Mouse (Mus musculus): ENCODE results near the gene 1700025G04Rik. TPM values are rescaled to one million over a fixed set of nuclear protein-coding genes. Genes with fewer than 3 reads are reported as not detected.

The 1700025G04Rik gene
- polyA plus RNA-seq, 1 experiment = 5.0 TPM

- H3K4me3 ChIP-seq (ENCODE audit: control insufficient read depth, insufficient read depth, low read length) = no peak overlapping the region
- TF ChIP-seq POLR2A (IDR thresholded peaks at IDR 0.05; ENCODE audit: control insufficient read depth, extremely low read depth, insufficient read depth, low read length, poor library complexity) = no peak
- no peak for TF ChIP-seq CTCF (IDR thresholded peaks at IDR 0.05; ENCODE audit: borderline replicate concordance, control insufficient read depth, extremely low read depth, insufficient read depth, low read length, poor library complexity)
- H3K27me3 ChIP-seq (ENCODE audit: control insufficient read depth, insufficient read depth, low read length) = no peaks in the 10 kb centered on the region
- no peaks in the 10 kb centered on the region for H3K36me3 ChIP-seq (ENCODE audit: control insufficient read depth, insufficient read depth, low read length)
- H3K27ac ChIP-seq (ENCODE audit: control insufficient read depth, insufficient read depth, low read length) = no peak overlapping the region
- 92% methylated on average over 4 of the region's 4 CpGs for WGBS
- DNase-seq = no peak
- no peaks in the 10 kb centered on the region for H3K4me1 ChIP-seq (replicated peaks; ENCODE audit: control insufficient read depth, insufficient read depth, low read length)
Measured at GRCm38 (mm10) chr1:151907014-151907413, 182.9 kb downstream of the 1700025G04Rik start.

DNA sequence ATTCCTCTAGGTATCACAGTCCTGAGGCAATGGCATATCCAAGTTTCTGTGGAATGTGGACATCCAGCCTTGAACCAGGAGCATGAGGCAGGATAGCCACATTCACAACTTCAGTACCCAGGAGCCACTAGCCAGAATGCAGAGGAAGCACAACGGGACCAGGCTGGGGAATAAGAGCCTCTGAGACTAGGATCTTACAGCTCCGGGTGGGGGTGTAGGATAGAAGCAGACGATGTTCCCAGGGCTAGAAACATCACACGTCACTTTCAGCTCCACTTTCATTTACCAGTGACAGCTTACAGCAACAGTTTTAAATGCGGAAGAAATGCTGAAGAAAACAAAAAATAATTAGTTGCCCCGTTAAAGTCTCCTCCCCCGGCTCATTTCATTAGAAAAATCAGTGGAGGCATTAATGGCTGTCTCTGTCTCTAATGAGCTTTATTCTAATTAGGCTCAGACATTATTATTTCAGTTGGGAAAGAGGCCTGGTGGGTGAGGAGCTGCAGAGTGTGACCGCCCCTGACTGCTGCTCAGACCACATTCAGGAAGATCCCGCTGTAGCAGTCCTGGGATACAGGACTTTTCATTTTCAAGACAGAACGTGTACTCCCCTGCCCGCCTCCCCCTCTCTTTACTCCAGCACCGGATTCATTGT is 189.1 kb downstream of the 1700025G04Rik start:
- no peaks in the 10 kb centered on the region for H3K36me3 ChIP-seq (ENCODE audit: control insufficient read depth, insufficient read depth, low read length)
- H3K27me3 ChIP-seq (ENCODE audit: control insufficient read depth, insufficient read depth, low read length) = no peaks in the 10 kb centered on the region
- no peak for DNase-seq
- TF ChIP-seq POLR2A (IDR thresholded peaks at IDR 0.05; ENCODE audit: control insufficient read depth, extremely low read depth, insufficient read depth, low read length, poor library complexity) = no peak
- no peak for TF ChIP-seq CTCF (IDR thresholded peaks at IDR 0.05; ENCODE audit: borderline replicate concordance, control insufficient read depth, extremely low read depth, insufficient read depth, low read length, poor library complexity)
- H3K4me1 ChIP-seq (replicated peaks; ENCODE audit: control insufficient read depth, insufficient read depth, low read length) = no peaks in the 10 kb centered on the region
- WGBS = 97% methylated on average over 12 of the region's 12 CpGs
- no peak overlapping the region for H3K27ac ChIP-seq (ENCODE audit: control insufficient read depth, insufficient read depth, low read length)
- no peak overlapping the region for H3K4me3 ChIP-seq (ENCODE audit: control insufficient read depth, insufficient read depth, low read length)

GRCm38 (mm10) chr1:151899964-151900363 is 190.0 kb downstream of the 1700025G04Rik start:
- no peak for TF ChIP-seq CTCF (IDR thresholded peaks at IDR 0.05; ENCODE audit: borderline replicate concordance, control insufficient read depth, extremely low read depth, insufficient read depth, low read length, poor library complexity)
- no peak for TF ChIP-seq POLR2A (IDR thresholded peaks at IDR 0.05; ENCODE audit: control insufficient read depth, extremely low read depth, insufficient read depth, low read length, poor library complexity)
- no peaks in the 10 kb centered on the region for H3K36me3 ChIP-seq (ENCODE audit: control insufficient read depth, insufficient read depth, low read length)
- no peaks in the 10 kb centered on the region for H3K4me1 ChIP-seq (replicated peaks; ENCODE audit: control insufficient read depth, insufficient read depth, low read length)
- H3K27ac ChIP-seq (ENCODE audit: control insufficient read depth, insufficient read depth, low read length) = no peak overlapping the region
- no peak for DNase-seq
- H3K4me3 ChIP-seq (ENCODE audit: control insufficient read depth, insufficient read depth, low read length) = no peak overlapping the region
- no peaks in the 10 kb centered on the region for H3K27me3 ChIP-seq (ENCODE audit: control insufficient read depth, insufficient read depth, low read length)
- WGBS = 98% methylated on average over 7 of the region's 7 CpGs

DNA sequence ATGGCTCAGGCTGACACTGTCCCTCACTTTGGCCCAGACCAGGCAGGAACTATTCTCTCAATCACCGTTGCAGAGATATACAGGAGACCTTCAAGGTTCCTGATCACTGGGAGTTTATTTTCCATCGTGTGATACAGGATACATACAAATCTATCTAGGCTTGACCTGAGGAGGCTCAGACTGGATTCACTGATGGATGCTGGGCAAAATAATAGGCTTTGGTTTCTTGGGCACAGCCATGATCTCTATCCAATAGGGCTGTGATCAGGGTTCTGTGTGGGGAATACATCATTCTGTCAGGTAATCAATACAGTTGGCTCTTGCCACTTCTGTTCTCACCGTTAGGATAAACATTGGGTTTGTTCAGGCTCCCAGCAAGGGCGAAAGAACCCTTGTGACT is 194.5 kb downstream of the 1700025G04Rik start:
- peaks cover 6% of the 10 kb centered on the region for H3K4me1 ChIP-seq (replicated peaks; ENCODE audit: control insufficient read depth, insufficient read depth, low read length)
- DNase-seq = no peak
- no peak overlapping the region for H3K4me3 ChIP-seq (ENCODE audit: control insufficient read depth, insufficient read depth, low read length)
- no peaks in the 10 kb centered on the region for H3K36me3 ChIP-seq (ENCODE audit: control insufficient read depth, insufficient read depth, low read length)
- 97% methylated on average over 4 of the region's 4 CpGs for WGBS
- no peaks in the 10 kb centered on the region for H3K27me3 ChIP-seq (ENCODE audit: control insufficient read depth, insufficient read depth, low read length)
- no peak overlapping the region for H3K27ac ChIP-seq (ENCODE audit: control insufficient read depth, insufficient read depth, low read length)
- TF ChIP-seq CTCF (IDR thresholded peaks at IDR 0.05; ENCODE audit: borderline replicate concordance, control insufficient read depth, extremely low read depth, insufficient read depth, low read length, poor library complexity) (no peak), POLR2A (IDR thresholded peaks at IDR 0.05; ENCODE audit: control insufficient read depth, extremely low read depth, insufficient read depth, low read length, poor library complexity) (no peak)

DNA sequence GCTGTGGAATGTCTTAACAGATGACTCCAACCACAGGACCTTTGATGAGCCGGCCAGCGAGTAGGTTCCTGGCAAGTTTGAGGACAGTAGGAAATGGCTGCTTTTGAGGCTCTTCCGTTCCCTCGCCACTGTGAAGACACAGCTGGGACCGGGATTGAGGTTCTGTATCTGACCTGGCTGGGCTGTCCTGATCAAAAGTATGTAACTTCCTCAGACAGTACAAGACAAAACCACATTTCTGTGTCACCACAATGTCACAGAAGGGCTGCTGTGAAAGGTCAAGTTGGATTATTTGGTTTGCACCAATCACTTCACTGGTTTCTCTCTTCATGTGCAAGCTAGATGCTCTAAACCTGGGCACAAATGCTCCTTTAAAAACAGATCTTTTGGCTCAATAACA is 195.9 kb downstream of the 1700025G04Rik start:
- H3K27ac ChIP-seq (ENCODE audit: control insufficient read depth, insufficient read depth, low read length) = no peak overlapping the region
- DNase-seq = no peak
- TF ChIP-seq CTCF (IDR thresholded peaks at IDR 0.05; ENCODE audit: borderline replicate concordance, control insufficient read depth, extremely low read depth, insufficient read depth, low read length, poor library complexity) (no peak), POLR2A (IDR thresholded peaks at IDR 0.05; ENCODE audit: control insufficient read depth, extremely low read depth, insufficient read depth, low read length, poor library complexity) (no peak)
- no peaks in the 10 kb centered on the region for H3K36me3 ChIP-seq (ENCODE audit: control insufficient read depth, insufficient read depth, low read length)
- H3K27me3 ChIP-seq (ENCODE audit: control insufficient read depth, insufficient read depth, low read length) = no peaks in the 10 kb centered on the region
- peaks cover 6% of the 10 kb centered on the region for H3K4me1 ChIP-seq (replicated peaks; ENCODE audit: control insufficient read depth, insufficient read depth, low read length)
- no peak overlapping the region for H3K4me3 ChIP-seq (ENCODE audit: control insufficient read depth, insufficient read depth, low read length)
- 6% methylated on average over 5 of the region's 5 CpGs for WGBS

GRCm38 (mm10) chr1:151892008-151892407 is 197.9 kb downstream of the 1700025G04Rik start:
- no peak for DNase-seq
- H3K4me1 ChIP-seq (replicated peaks; ENCODE audit: control insufficient read depth, insufficient read depth, low read length) = peaks cover 6% of the 10 kb centered on the region
- H3K27ac ChIP-seq (ENCODE audit: control insufficient read depth, insufficient read depth, low read length) = no peak overlapping the region
- no peaks in the 10 kb centered on the region for H3K36me3 ChIP-seq (ENCODE audit: control insufficient read depth, insufficient read depth, low read length)
- TF ChIP-seq POLR2A (IDR thresholded peaks at IDR 0.05; ENCODE audit: control insufficient read depth, extremely low read depth, insufficient read depth, low read length, poor library complexity) (no peak), CTCF (IDR thresholded peaks at IDR 0.05; ENCODE audit: borderline replicate concordance, control insufficient read depth, extremely low read depth, insufficient read depth, low read length, poor library complexity) (no peak)
- no peak overlapping the region for H3K4me3 ChIP-seq (ENCODE audit: control insufficient read depth, insufficient read depth, low read length)
- WGBS = 76% methylated on average over 5 of the region's 5 CpGs
- H3K27me3 ChIP-seq (ENCODE audit: control insufficient read depth, insufficient read depth, low read length) = no peaks in the 10 kb centered on the region

DNA sequence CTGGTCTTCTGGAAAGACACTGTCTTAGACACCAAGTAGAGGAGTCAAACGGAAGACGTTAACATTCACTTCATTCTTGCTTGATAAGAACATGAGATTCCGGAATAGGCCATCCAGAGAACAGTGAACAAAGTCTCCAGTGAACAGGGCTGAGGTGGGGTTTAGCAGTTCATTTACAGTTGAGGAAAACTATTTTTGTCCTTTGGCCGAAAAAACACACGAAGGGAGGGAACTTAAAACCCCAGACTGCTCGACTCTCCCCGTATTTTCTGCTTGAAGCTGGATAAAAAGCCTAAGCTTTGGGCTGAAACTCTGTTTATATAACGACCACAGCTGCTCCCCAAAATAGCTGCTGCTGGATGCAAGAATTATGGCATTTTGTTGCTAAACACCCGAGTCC is 198.7 kb downstream of the 1700025G04Rik start:
- WGBS = 94% methylated on average over 9 of the region's 9 CpGs
- DNase-seq = no peak
- Histone ChIP-seq H3K4me3 (ENCODE audit: control insufficient read depth, insufficient read depth, low read length) (no peak overlapping the region), H3K27me3 (ENCODE audit: control insufficient read depth, insufficient read depth, low read length) (no peaks in the 10 kb centered on the region), H3K36me3 (ENCODE audit: control insufficient read depth, insufficient read depth, low read length) (no peaks in the 10 kb centered on the region), H3K27ac (ENCODE audit: control insufficient read depth, insufficient read depth, low read length) (no peak overlapping the region), H3K4me1 (replicated peaks; ENCODE audit: control insufficient read depth, insufficient read depth, low read length) (peaks cover 6% of the 10 kb centered on the region)
- no peak for TF ChIP-seq POLR2A (IDR thresholded peaks at IDR 0.05; ENCODE audit: control insufficient read depth, extremely low read depth, insufficient read depth, low read length, poor library complexity)

All from thymus, adult 2 months (tissue).